Mouse (Mus musculus): ENCODE measurements at regions not wholly inside any gene's neighbourhood (a gene's known extent, or its start where the extent isn't known, plus 50 kb on each side); places are given as distances from the start of the nearest gene placed in this dataset.

GRCm38 (mm10) chr15:25093758-25094157 lies 319.8 kb downstream of the Basp1 start:
- no peaks in the 10 kb centered on the region for H3K4me1 ChIP-seq (ENCODE audit: control insufficient read depth, insufficient read depth, low read length)
- no peaks in the 10 kb centered on the region for H3K9me3 ChIP-seq (replicated peaks; ENCODE audit: control insufficient read depth, insufficient read depth, low read length, poor library complexity, severe bottlenecking)
- no peak overlapping the region for H3K4me3 ChIP-seq (ENCODE audit: low read depth, low read length)
- no peak overlapping the region for H3K27ac ChIP-seq (ENCODE audit: insufficient read depth, low read length)
- TF ChIP-seq CTCF (IDR thresholded peaks at IDR 0.05; ENCODE audit: low read depth, low read length) (no peak), POLR2A (IDR thresholded peaks at IDR 0.05; ENCODE audit: insufficient read depth, low read length) (no peak), EP300 (IDR thresholded peaks at IDR 0.05; ENCODE audit: insufficient read depth, low read depth, low read length) (no peak)
- no peaks in the 10 kb centered on the region for H3K27me3 ChIP-seq (ENCODE audit: control insufficient read depth, insufficient read depth, low read length, poor library complexity, severe bottlenecking)
- no peaks in the 10 kb centered on the region for H3K36me3 ChIP-seq (ENCODE audit: control insufficient read depth, insufficient read depth, low read length, poor library complexity, severe bottlenecking)
- H3K9ac ChIP-seq (ENCODE audit: low read depth, poor library complexity, severe bottlenecking) = no peak overlapping the region

- TF ChIP-seq CTCF (IDR thresholded peaks at IDR 0.05; ENCODE audit: low read depth, low read length) (no peak), POLR2A (IDR thresholded peaks at IDR 0.05; ENCODE audit: insufficient read depth, low read length) (no peak), EP300 (IDR thresholded peaks at IDR 0.05; ENCODE audit: insufficient read depth, low read depth, low read length) (no peak)
Measured at GRCm38 (mm10) chr15:25069701-25070100, 343.9 kb downstream of the Basp1 start.

GRCm38 (mm10) chr15:25059347-25059746 lies 354.2 kb downstream of the Basp1 start:
- H3K27ac ChIP-seq (ENCODE audit: insufficient read depth, low read length) = no peak overlapping the region
- no peak overlapping the region for H3K9ac ChIP-seq (ENCODE audit: low read depth, poor library complexity, severe bottlenecking)
- H3K9me3 ChIP-seq (replicated peaks; ENCODE audit: control insufficient read depth, insufficient read depth, low read length, poor library complexity, severe bottlenecking) = no peaks in the 10 kb centered on the region; the same call in 1 of the 2 replicates
- no peaks in the 10 kb centered on the region for H3K36me3 ChIP-seq (ENCODE audit: control insufficient read depth, insufficient read depth, low read length, poor library complexity, severe bottlenecking)
- TF ChIP-seq POLR2A (IDR thresholded peaks at IDR 0.05; ENCODE audit: insufficient read depth, low read length) = no peak
- no peak for TF ChIP-seq EP300 (IDR thresholded peaks at IDR 0.05; ENCODE audit: insufficient read depth, low read depth, low read length)
- TF ChIP-seq CTCF (IDR thresholded peaks at IDR 0.05; ENCODE audit: low read depth, low read length) = no peak
- no peak overlapping the region for H3K4me3 ChIP-seq (ENCODE audit: low read depth, low read length)
- H3K4me1 ChIP-seq (ENCODE audit: control insufficient read depth, insufficient read depth, low read length) = no peaks in the 10 kb centered on the region
- no peaks in the 10 kb centered on the region for H3K27me3 ChIP-seq (ENCODE audit: control insufficient read depth, insufficient read depth, low read length, poor library complexity, severe bottlenecking)

More at GRCm38 (mm10) chr15:25069701-25070100, 343.9 kb downstream of the Basp1 start:
- H3K36me3 ChIP-seq (ENCODE audit: control insufficient read depth, insufficient read depth, low read length, poor library complexity, severe bottlenecking) = no peaks in the 10 kb centered on the region
- no peak overlapping the region for H3K4me3 ChIP-seq (ENCODE audit: low read depth, low read length)
- no peaks in the 10 kb centered on the region for H3K27me3 ChIP-seq (ENCODE audit: control insufficient read depth, insufficient read depth, low read length, poor library complexity, severe bottlenecking)
- no peaks in the 10 kb centered on the region for H3K9me3 ChIP-seq (replicated peaks; ENCODE audit: control insufficient read depth, insufficient read depth, low read length, poor library complexity, severe bottlenecking)
- H3K27ac ChIP-seq (ENCODE audit: insufficient read depth, low read length) = no peak overlapping the region
- H3K9ac ChIP-seq (ENCODE audit: low read depth, poor library complexity, severe bottlenecking) = no peak overlapping the region
- no peaks in the 10 kb centered on the region for H3K4me1 ChIP-seq (ENCODE audit: control insufficient read depth, insufficient read depth, low read length)

- Histone ChIP-seq H3K4me1 (ENCODE audit: control insufficient read depth, insufficient read depth, low read length) (no peaks in the 10 kb centered on the region), H3K36me3 (ENCODE audit: control insufficient read depth, insufficient read depth, low read length, poor library complexity, severe bottlenecking) (no peaks in the 10 kb centered on the region), H3K9ac (ENCODE audit: low read depth, poor library complexity, severe bottlenecking) (no peak overlapping the region), H3K9me3 (replicated peaks; ENCODE audit: control insufficient read depth, insufficient read depth, low read length, poor library complexity, severe bottlenecking) (peaks cover 19% of the 10 kb centered on the region), H3K27ac (ENCODE audit: insufficient read depth, low read length) (no peak overlapping the region), H3K4me3 (ENCODE audit: low read depth, low read length) (no peak overlapping the region), H3K27me3 (ENCODE audit: control insufficient read depth, insufficient read depth, low read length, poor library complexity, severe bottlenecking) (no peaks in the 10 kb centered on the region)
- TF ChIP-seq EP300 (IDR thresholded peaks at IDR 0.05; ENCODE audit: insufficient read depth, low read depth, low read length) (no peak), POLR2A (IDR thresholded peaks at IDR 0.05; ENCODE audit: insufficient read depth, low read length) (no peak)
Measured at GRCm38 (mm10) chr15:25047875-25048274, 365.7 kb downstream of the Basp1 start.

- TF ChIP-seq POLR2A (IDR thresholded peaks at IDR 0.05; ENCODE audit: insufficient read depth, low read length) (no peak), CTCF (IDR thresholded peaks at IDR 0.05; ENCODE audit: low read depth, low read length) (no peak), EP300 (IDR thresholded peaks at IDR 0.05; ENCODE audit: insufficient read depth, low read depth, low read length) (no peak)
- no peak overlapping the region for H3K4me3 ChIP-seq (ENCODE audit: low read depth, low read length)
- no peaks in the 10 kb centered on the region for H3K36me3 ChIP-seq (ENCODE audit: control insufficient read depth, insufficient read depth, low read length, poor library complexity, severe bottlenecking)
- no peaks in the 10 kb centered on the region for H3K4me1 ChIP-seq (ENCODE audit: control insufficient read depth, insufficient read depth, low read length)
- H3K9me3 ChIP-seq (replicated peaks; ENCODE audit: control insufficient read depth, insufficient read depth, low read length, poor library complexity, severe bottlenecking) = peaks cover 19% of the 10 kb centered on the region
- H3K9ac ChIP-seq (ENCODE audit: low read depth, poor library complexity, severe bottlenecking) = no peak overlapping the region
- H3K27me3 ChIP-seq (ENCODE audit: control insufficient read depth, insufficient read depth, low read length, poor library complexity, severe bottlenecking) = no peaks in the 10 kb centered on the region
- peak overlapping the region; percentile 80 for H3K27ac ChIP-seq (ENCODE audit: insufficient read depth, low read length)
Measured at GRCm38 (mm10) chr15:25046514-25047138, 366.9 kb downstream of the Basp1 start.

GRCm38 (mm10) chr15:25036231-25036630 lies 377.3 kb downstream of the Basp1 start:
- Histone ChIP-seq H3K36me3 (ENCODE audit: control insufficient read depth, insufficient read depth, low read length, poor library complexity, severe bottlenecking) (no peaks in the 10 kb centered on the region), H3K27me3 (ENCODE audit: control insufficient read depth, insufficient read depth, low read length, poor library complexity, severe bottlenecking) (no peaks in the 10 kb centered on the region), H3K9me3 (replicated peaks; ENCODE audit: control insufficient read depth, insufficient read depth, low read length, poor library complexity, severe bottlenecking) (no peaks in the 10 kb centered on the region), H3K4me3 (ENCODE audit: low read depth, low read length) (no peak overlapping the region), H3K4me1 (ENCODE audit: control insufficient read depth, insufficient read depth, low read length) (no peaks in the 10 kb centered on the region), H3K27ac (ENCODE audit: insufficient read depth, low read length) (no peak overlapping the region), H3K9ac (ENCODE audit: low read depth, poor library complexity, severe bottlenecking) (no peak overlapping the region)
- TF ChIP-seq EP300 (IDR thresholded peaks at IDR 0.05; ENCODE audit: insufficient read depth, low read depth, low read length) (no peak), CTCF (IDR thresholded peaks at IDR 0.05; ENCODE audit: low read depth, low read length) (no peak), POLR2A (IDR thresholded peaks at IDR 0.05; ENCODE audit: insufficient read depth, low read length) (no peak)

Data from ES-Bruce4 (cell line).